Mouse (Mus musculus) heart, adult 2 months (tissue): Measurements from ENCODE around the gene Eef2k.

Experiments used
- CTCF ChIP-seq: fragments of 200-600 bp; IDR thresholded peaks from 2 replicates; pipeline ENCODE4 v1.8.1; 2022; ENCODE audit warnings: antibody characterized with exemption, mild to moderate bottlenecking, moderate library complexity
- EP300 ChIP-seq: fragments of 200-500 bp; IDR thresholded peaks from 2 replicates; pipeline ENCODE4 v1.6.1; 2011; ENCODE audit warnings: low read depth, low read length, control low read depth; ENCODE audit not compliant: insufficient read depth
- POLR2A ChIP-seq: fragments of 200-500 bp; IDR thresholded peaks from 2 replicates; pipeline ENCODE4 v1.6.1; 2011; ENCODE audit warnings: mild to moderate bottlenecking, low read depth, low read length, control low read depth; ENCODE audit not compliant: insufficient read depth

DNA sequence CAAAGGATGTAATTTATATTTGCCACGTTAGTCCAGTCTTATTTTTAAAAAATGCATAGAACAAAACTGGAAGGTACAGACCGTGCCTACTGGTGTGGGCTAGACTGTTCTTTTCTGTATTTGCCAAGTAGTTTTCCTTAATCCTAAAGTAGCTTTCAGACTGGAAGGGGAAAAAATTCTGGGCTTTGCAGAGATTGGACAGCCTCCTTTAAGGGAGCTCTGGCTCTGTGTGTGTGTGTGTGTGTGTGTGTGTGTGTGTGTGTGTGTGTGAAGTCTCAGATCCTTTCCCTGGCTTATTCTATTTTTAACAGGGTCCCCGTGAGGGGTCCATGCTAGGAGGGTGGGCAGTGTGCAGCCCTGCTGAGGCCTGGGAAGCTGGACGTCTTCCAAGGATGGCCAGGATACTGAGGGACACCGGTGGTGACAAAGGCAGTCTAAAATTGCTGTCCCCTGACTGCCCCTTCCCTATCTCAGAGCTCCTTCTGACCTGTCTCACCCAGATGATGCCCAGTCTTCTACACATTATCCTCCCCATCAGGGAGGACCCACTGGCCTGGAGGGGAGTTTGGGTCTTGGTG is 27.9 kb downstream of the Eef2k start:
- TF ChIP-seq CTCF = no peak
- no peak for TF ChIP-seq POLR2A
- no peak for TF ChIP-seq EP300
